Mouse (Mus musculus): ENCODE results near the gene Ocrl.
A peak's percentile ranks its signal among the peaks of the same experiment; 100 is the strongest.

Gene Ocrl

GRCm38 (mm10) chrX:47912306-47912792, at the start of gene Ocrl:
TSS of gene Ocrl (plus strand) at chrX:47912387.
- H3K36me3 ChIP-seq (ENCODE audit: control insufficient read depth, insufficient read depth, low read length, poor library complexity, severe bottlenecking) = no peaks in the 10 kb centered on the region
- H3K27me3 ChIP-seq (ENCODE audit: control insufficient read depth, insufficient read depth, low read length, poor library complexity, severe bottlenecking) = no peaks in the 10 kb centered on the region
- DNase-seq (ENCODE audit: low read depth, low spot score) = peak; percentile 68

- DNase-seq (ENCODE audit: low read depth, low spot score) = no peak
- no peaks in the 10 kb centered on the region for H3K36me3 ChIP-seq (ENCODE audit: control insufficient read depth, insufficient read depth, low read length, poor library complexity, severe bottlenecking)
- no peaks in the 10 kb centered on the region for H3K27me3 ChIP-seq (ENCODE audit: control insufficient read depth, insufficient read depth, low read length, poor library complexity, severe bottlenecking)
Observed at GRCm38 (mm10) chrX:47880052-47880451, 32.1 kb upstream of the Ocrl start.

GRCm38 (mm10) chrX:47882813-47883212, 29.4 kb upstream of the Ocrl start:
- H3K36me3 ChIP-seq (ENCODE audit: control insufficient read depth, insufficient read depth, low read length, poor library complexity, severe bottlenecking) = no peaks in the 10 kb centered on the region
- no peak for DNase-seq (ENCODE audit: low read depth, low spot score)
- no peaks in the 10 kb centered on the region for H3K27me3 ChIP-seq (ENCODE audit: control insufficient read depth, insufficient read depth, low read length, poor library complexity, severe bottlenecking)

GRCm38 (mm10) chrX:47887401-47887800, 24.8 kb upstream of the Ocrl start:
- H3K36me3 ChIP-seq (ENCODE audit: control insufficient read depth, insufficient read depth, low read length, poor library complexity, severe bottlenecking) = no peaks in the 10 kb centered on the region
- DNase-seq (ENCODE audit: low read depth, low spot score) = no peak
- no peaks in the 10 kb centered on the region for H3K27me3 ChIP-seq (ENCODE audit: control insufficient read depth, insufficient read depth, low read length, poor library complexity, severe bottlenecking)

GRCm38 (mm10) chrX:47891243-47891906, 20.8 kb upstream of the Ocrl start:
- no peaks in the 10 kb centered on the region; the same call in 1 of the 2 replicates for H3K27me3 ChIP-seq (ENCODE audit: control insufficient read depth, insufficient read depth, low read length, poor library complexity, severe bottlenecking)
- DNase-seq (ENCODE audit: low read depth, low spot score) = no peak
- H3K36me3 ChIP-seq (ENCODE audit: control insufficient read depth, insufficient read depth, low read length, poor library complexity, severe bottlenecking) = no peaks in the 10 kb centered on the region

- H3K36me3 ChIP-seq (ENCODE audit: control insufficient read depth, insufficient read depth, low read length, poor library complexity, severe bottlenecking) = no peaks in the 10 kb centered on the region
- no peaks in the 10 kb centered on the region; the same call in 1 of the 2 replicates for H3K27me3 ChIP-seq (ENCODE audit: control insufficient read depth, insufficient read depth, low read length, poor library complexity, severe bottlenecking)
- no peak for DNase-seq (ENCODE audit: low read depth, low spot score)
Observed at GRCm38 (mm10) chrX:47891907-47892430, 20.2 kb upstream of the Ocrl start.

- Histone ChIP-seq H3K36me3 (ENCODE audit: control insufficient read depth, insufficient read depth, low read length, poor library complexity, severe bottlenecking) (no peaks in the 10 kb centered on the region), H3K27me3 (ENCODE audit: control insufficient read depth, insufficient read depth, low read length, poor library complexity, severe bottlenecking) (no peaks in the 10 kb centered on the region; the same call in 1 of the 2 replicates)
- no peak for DNase-seq (ENCODE audit: low read depth, low spot score)
Observed at GRCm38 (mm10) chrX:47892431-47893024, 19.7 kb upstream of the Ocrl start, which contains the start of gene Smarca1. TSS of gene Smarca1 (minus strand) at chrX:47892974.

- Histone ChIP-seq H3K27me3 (ENCODE audit: control insufficient read depth, insufficient read depth, low read length, poor library complexity, severe bottlenecking) (no peaks in the 10 kb centered on the region), H3K36me3 (ENCODE audit: control insufficient read depth, insufficient read depth, low read length, poor library complexity, severe bottlenecking) (no peaks in the 10 kb centered on the region)
- peak; percentile 1 for DNase-seq (ENCODE audit: low read depth, low spot score)
Observed at GRCm38 (mm10) chrX:47912904-47913542, 836 bp downstream of the Ocrl start.

- H3K27me3 ChIP-seq (ENCODE audit: control insufficient read depth, insufficient read depth, low read length, poor library complexity, severe bottlenecking) = no peaks in the 10 kb centered on the region
- no peaks in the 10 kb centered on the region for H3K36me3 ChIP-seq (ENCODE audit: control insufficient read depth, insufficient read depth, low read length, poor library complexity, severe bottlenecking)
- DNase-seq (ENCODE audit: low read depth, low spot score) = no peak
Observed at GRCm38 (mm10) chrX:47913543-47913938, 1.4 kb downstream of the Ocrl start.

- no peaks in the 10 kb centered on the region for H3K27me3 ChIP-seq (ENCODE audit: control insufficient read depth, insufficient read depth, low read length, poor library complexity, severe bottlenecking)
- H3K36me3 ChIP-seq (ENCODE audit: control insufficient read depth, insufficient read depth, low read length, poor library complexity, severe bottlenecking) = no peaks in the 10 kb centered on the region
- no peak for DNase-seq (ENCODE audit: low read depth, low spot score)
Observed at GRCm38 (mm10) chrX:47916831-47917230, 4.6 kb downstream of the Ocrl start.

- DNase-seq (ENCODE audit: low read depth, low spot score) = no peak
- Histone ChIP-seq H3K27me3 (ENCODE audit: control insufficient read depth, insufficient read depth, low read length, poor library complexity, severe bottlenecking) (no peaks in the 10 kb centered on the region), H3K36me3 (ENCODE audit: control insufficient read depth, insufficient read depth, low read length, poor library complexity, severe bottlenecking) (no peaks in the 10 kb centered on the region)
Observed at GRCm38 (mm10) chrX:47920541-47920940, 8.4 kb downstream of the Ocrl start.

- no peak for DNase-seq (ENCODE audit: low read depth, low spot score)
- Histone ChIP-seq H3K36me3 (ENCODE audit: control insufficient read depth, insufficient read depth, low read length, poor library complexity, severe bottlenecking) (no peaks in the 10 kb centered on the region), H3K27me3 (ENCODE audit: control insufficient read depth, insufficient read depth, low read length, poor library complexity, severe bottlenecking) (no peaks in the 10 kb centered on the region)
Observed at GRCm38 (mm10) chrX:47927981-47928380, 15.8 kb downstream of the Ocrl start.

- no peak for DNase-seq (ENCODE audit: low read depth, low spot score)
- H3K36me3 ChIP-seq (ENCODE audit: control insufficient read depth, insufficient read depth, low read length, poor library complexity, severe bottlenecking) = no peaks in the 10 kb centered on the region
- no peaks in the 10 kb centered on the region for H3K27me3 ChIP-seq (ENCODE audit: control insufficient read depth, insufficient read depth, low read length, poor library complexity, severe bottlenecking)
Observed at GRCm38 (mm10) chrX:47930449-47930848, 18.3 kb downstream of the Ocrl start.

- H3K36me3 ChIP-seq (ENCODE audit: control insufficient read depth, insufficient read depth, low read length, poor library complexity, severe bottlenecking) = no peaks in the 10 kb centered on the region
- no peaks in the 10 kb centered on the region for H3K27me3 ChIP-seq (ENCODE audit: control insufficient read depth, insufficient read depth, low read length, poor library complexity, severe bottlenecking)
- no peak for DNase-seq (ENCODE audit: low read depth, low spot score)
Observed at GRCm38 (mm10) chrX:47934352-47934751, 22.2 kb downstream of the Ocrl start.

GRCm38 (mm10) chrX:47936885-47937284, 24.7 kb downstream of the Ocrl start:
- DNase-seq (ENCODE audit: low read depth, low spot score) = no peak
- no peaks in the 10 kb centered on the region for H3K27me3 ChIP-seq (ENCODE audit: control insufficient read depth, insufficient read depth, low read length, poor library complexity, severe bottlenecking)
- H3K36me3 ChIP-seq (ENCODE audit: control insufficient read depth, insufficient read depth, low read length, poor library complexity, severe bottlenecking) = no peaks in the 10 kb centered on the region

Data from splenic B cell, adult 2 months (primary cell).